In the genomic region with DNA sequence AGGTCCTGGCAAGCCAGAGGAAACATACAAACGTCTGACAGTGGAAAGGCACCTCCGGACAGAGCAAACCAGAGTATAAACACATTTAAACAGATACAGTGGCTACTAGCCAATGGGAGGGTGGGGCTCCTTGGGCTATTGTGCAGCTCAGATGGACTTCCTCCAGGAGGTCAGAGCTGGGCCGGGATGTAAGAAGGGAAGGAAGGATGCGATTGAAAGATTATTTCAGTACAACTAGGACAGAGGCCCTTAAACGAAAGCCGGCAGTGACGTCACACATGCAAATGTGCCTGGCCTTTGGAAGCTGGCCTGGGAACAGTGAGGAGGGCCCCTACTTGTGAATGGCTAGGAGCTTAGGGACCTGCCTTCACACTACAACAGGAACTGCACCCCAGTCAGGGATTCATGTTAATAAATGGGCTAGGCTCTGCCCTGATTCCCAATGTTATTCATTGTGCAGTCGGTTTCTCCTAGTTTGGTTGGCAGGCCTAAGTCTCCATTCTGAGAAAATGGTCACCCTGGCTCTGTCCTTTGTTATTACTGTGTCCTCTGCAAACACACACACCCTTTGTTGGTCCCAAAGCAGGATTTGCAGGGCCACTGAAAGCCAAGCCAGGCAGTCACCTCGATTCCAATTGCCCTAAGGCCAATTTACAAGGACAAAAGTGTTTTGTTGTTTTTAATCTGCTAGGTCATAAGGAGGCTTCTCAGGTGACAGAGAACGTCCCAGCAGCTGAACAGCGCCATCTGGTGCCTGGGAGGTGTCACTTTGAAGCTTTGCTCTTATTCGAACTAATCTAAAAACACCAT, we compare ENCODE assay signal across 8 mouse cellular contexts. TPM values are rescaled to one million over a fixed set of nuclear protein-coding genes. Genes with fewer than 3 reads are reported as not detected.
DNase-seq lines count a peak whose midpoint lies in the region; ATAC-seq and TF ChIP-seq lines count a peak whose summit lies in the region.

No protein-coding gene starts in this region.

- H3K27me3 ChIP-seq in embryonic facial prominence, embryonic 14.5 days (replicated peaks; ENCODE audit: control insufficient read depth, insufficient read depth, low read length) = no peaks in the 10 kb centered on the region
- H3K27me3 ChIP-seq in heart, embryonic 11.5 days (ENCODE audit: control insufficient read depth, insufficient read depth, low read length) = no peaks in the 10 kb centered on the region
- H3K27me3 ChIP-seq in kidney, embryonic 15.5 days = no peaks in the 10 kb centered on the region
- no peaks in the 10 kb centered on the region for H3K27me3 ChIP-seq in liver, embryonic 14.5 days (ENCODE audit: control insufficient read depth, insufficient read depth, low read length)
- no peaks in the 10 kb centered on the region for H3K27me3 ChIP-seq in neural tube, embryonic 15.5 days (replicated peaks)

- no peak overlapping the region for H3K4me2 ChIP-seq in embryonic facial prominence, embryonic 14.5 days (ENCODE audit: low read depth, low read length)
- H3K4me2 ChIP-seq in heart, embryonic 11.5 days = no peak overlapping the region; the same call in 1 of the 2 replicates
- no peak overlapping the region for H3K4me2 ChIP-seq in kidney, embryonic 15.5 days
- H3K4me2 ChIP-seq in liver, embryonic 14.5 days (ENCODE audit: low read depth) = no peak overlapping the region
- H3K4me2 ChIP-seq in neural tube, embryonic 15.5 days = no peak overlapping the region

- DNase-seq in ES-E14 (ENCODE audit: low read depth, low spot score) = peak; percentile 94
- peak; percentile 83 for DNase-seq in embryonic facial prominence, embryonic 14.5 days (ENCODE audit: low spot score)
- peak in 2 of 3 experiments; percentile 23 to 28 for DNase-seq in liver, embryonic 14.5 days (ENCODE audit: low read depth in 3 of 3, low spot score in 3 of 3)
- DNase-seq in urinary bladder, postnatal 4 days (ENCODE audit: low spot score in 2 of 2) = peak; percentile 49 to 73

- TF ChIP-seq CTCF in bone marrow macrophage, adult 2 months (IDR thresholded peaks at IDR 0.05; ENCODE audit: low read depth, low read length) = peak; percentile 35; the same call in 1 of the 2 replicates
- peak; percentile 74 for TF ChIP-seq CTCF in liver, embryonic 14.5 days (IDR thresholded peaks at IDR 0.05; ENCODE audit: low read depth)

- no peaks in the 10 kb centered on the region for H3K36me3 ChIP-seq in ES-E14 (ENCODE audit: control insufficient read depth, insufficient read depth, low read length, poor library complexity, severe bottlenecking)
- H3K36me3 ChIP-seq in embryonic facial prominence, embryonic 14.5 days (ENCODE audit: control insufficient read depth, insufficient read depth, low read length) = no peaks in the 10 kb centered on the region
- H3K36me3 ChIP-seq in heart, embryonic 11.5 days (ENCODE audit: control insufficient read depth, insufficient read depth, low read length) = no peaks in the 10 kb centered on the region
- H3K36me3 ChIP-seq in kidney, embryonic 15.5 days = no peaks in the 10 kb centered on the region
- H3K36me3 ChIP-seq in liver, embryonic 14.5 days (replicated peaks; ENCODE audit: control insufficient read depth, insufficient read depth, low read depth) = no peaks in the 10 kb centered on the region
- H3K36me3 ChIP-seq in neural tube, embryonic 15.5 days = no peaks in the 10 kb centered on the region

- WGBS in embryonic facial prominence, embryonic 14.5 days = 25% methylated on average over 12 of the region's 12 CpGs
- WGBS in heart, embryonic 11.5 days (ENCODE audit: insufficient replicate concordance) = 28% methylated on average over 12 of the region's 12 CpGs
- 35% methylated on average over 12 of the region's 12 CpGs for WGBS in kidney, embryonic 15.5 days
- WGBS in liver, embryonic 14.5 days (ENCODE audit: insufficient replicate concordance) = 24% methylated on average over 12 of the region's 12 CpGs
- 38% methylated on average over 12 of the region's 12 CpGs for WGBS in neural tube, embryonic 15.5 days

- in situ Hi-C loops in ES-E14 (cut with MboI; ENCODE audit: low sequenced_read_pairs in 2 of 2, unreplicated experiment in 2 of 2) = no loop called here

- H3K9ac ChIP-seq in ES-E14 (ENCODE audit: insufficient read depth, low read depth, low read length, poor library complexity, severe bottlenecking) = peak overlapping the region; percentile 8; the same call in 1 of the 2 replicates
- H3K9ac ChIP-seq in embryonic facial prominence, embryonic 14.5 days (ENCODE audit: low read depth, low read length) = no peak overlapping the region
- no peak overlapping the region for H3K9ac ChIP-seq in heart, embryonic 11.5 days (ENCODE audit: low read depth, low read length)
- H3K9ac ChIP-seq in kidney, embryonic 15.5 days = no peak overlapping the region
- H3K9ac ChIP-seq in liver, embryonic 14.5 days (replicated peaks) = no peak overlapping the region
- no peak overlapping the region for H3K9ac ChIP-seq in neural tube, embryonic 15.5 days (replicated peaks)

- H3K4me3 ChIP-seq in ES-E14 (ENCODE audit: insufficient read depth in 1 of 2, low read depth in 1 of 2, low read length in 2 of 2, poor library complexity in 1 of 2, severe bottlenecking in 1 of 2) = peak overlapping the region; percentile 1 to 12; a peak in 2 of 4 replicates
- no peak overlapping the region for H3K4me3 ChIP-seq in bone marrow macrophage, adult 2 months (ENCODE audit: insufficient read depth, low read length)
- no peak overlapping the region for H3K4me3 ChIP-seq in embryonic facial prominence, embryonic 14.5 days (ENCODE audit: low read depth, low read length)
- no peak overlapping the region for H3K4me3 ChIP-seq in heart, embryonic 11.5 days (ENCODE audit: low read depth, low read length)
- no peak overlapping the region for H3K4me3 ChIP-seq in kidney, embryonic 15.5 days (replicated peaks)
- H3K4me3 ChIP-seq in liver, embryonic 14.5 days (ENCODE audit: insufficient read depth in 1 of 2, low read depth in 2 of 2, low read length in 2 of 2) = no peak overlapping the region
- H3K4me3 ChIP-seq in neural tube, embryonic 15.5 days (replicated peaks) = no peak overlapping the region

- no peak for TF ChIP-seq POLR2A in bone marrow macrophage, adult 2 months (IDR thresholded peaks at IDR 0.05; ENCODE audit: borderline replicate concordance, low read depth, low read length)

- H3K27ac ChIP-seq in ES-E14 (ENCODE audit: insufficient read depth, low read depth, low read length, poor library complexity, severe bottlenecking) = peak overlapping the region; percentile 64
- H3K27ac ChIP-seq in bone marrow macrophage, adult 2 months (ENCODE audit: insufficient read depth, low read depth, low read length) = no peak overlapping the region
- H3K27ac ChIP-seq in embryonic facial prominence, embryonic 14.5 days (replicated peaks; ENCODE audit: low read depth, low read length) = peak overlapping the region; percentile 6; the same call in 1 of the 2 replicates
- peak overlapping the region; percentile 79 for H3K27ac ChIP-seq in heart, embryonic 11.5 days (ENCODE audit: low read depth, low read length)
- H3K27ac ChIP-seq in kidney, embryonic 15.5 days = peak overlapping the region; percentile 61
- H3K27ac ChIP-seq in liver, embryonic 14.5 days = no peak overlapping the region
- H3K27ac ChIP-seq in neural tube, embryonic 15.5 days (replicated peaks) = peak overlapping the region; percentile 24; the same call in 1 of the 2 replicates

- H3K4me1 ChIP-seq in ES-E14 (ENCODE audit: control insufficient read depth in 2 of 2, insufficient read depth in 2 of 2, low read length in 2 of 2, poor library complexity in 1 of 2) = peaks cover 4 to 11% of the 10 kb centered on the region in 2 experiments
- peaks cover 2% of the 10 kb centered on the region; the same call in 1 of the 2 replicates for H3K4me1 ChIP-seq in bone marrow macrophage, adult 2 months (ENCODE audit: control insufficient read depth, insufficient read depth, low read length)
- H3K4me1 ChIP-seq in embryonic facial prominence, embryonic 14.5 days (ENCODE audit: control insufficient read depth, insufficient read depth, low read length) = 0 out of 2 replicates have a peak, but pooled peaks cover 2% of the 10 kb centered on the region
- peaks cover 4% of the 10 kb centered on the region; the same call in 1 of the 2 replicates for H3K4me1 ChIP-seq in heart, embryonic 11.5 days (ENCODE audit: control insufficient read depth, insufficient read depth, low read length)
- peaks cover 8% of the 10 kb centered on the region; the same call in 1 of the 2 replicates for H3K4me1 ChIP-seq in kidney, embryonic 15.5 days
- H3K4me1 ChIP-seq in liver, embryonic 14.5 days (replicated peaks; ENCODE audit: control insufficient read depth in 2 of 2, insufficient read depth in 2 of 2, low read length in 1 of 2) = peaks cover 0 to 4% of the 10 kb centered on the region in 2 experiments; a peak in 1 of 4 replicates
- H3K4me1 ChIP-seq in neural tube, embryonic 15.5 days = no peaks in the 10 kb centered on the region

- no peak for TF ChIP-seq EP300 in liver, embryonic 14.5 days (IDR thresholded peaks at IDR 0.05; ENCODE audit: low read depth)

- no peaks in the 10 kb centered on the region for H3K9me3 ChIP-seq in ES-E14 (ENCODE audit: control insufficient read depth, insufficient read depth, low read depth, low read length)
- no peaks in the 10 kb centered on the region for H3K9me3 ChIP-seq in embryonic facial prominence, embryonic 14.5 days (ENCODE audit: control insufficient read depth, low read length)
- no peaks in the 10 kb centered on the region for H3K9me3 ChIP-seq in heart, embryonic 11.5 days (replicated peaks; ENCODE audit: control insufficient read depth, low read length)
- H3K9me3 ChIP-seq in kidney, embryonic 15.5 days (replicated peaks) = no peaks in the 10 kb centered on the region
- H3K9me3 ChIP-seq in liver, embryonic 14.5 days (ENCODE audit: control insufficient read depth, low read length) = no peaks in the 10 kb centered on the region
- H3K9me3 ChIP-seq in neural tube, embryonic 15.5 days (replicated peaks) = no peaks in the 10 kb centered on the region

- peak; percentile 65 for ATAC-seq in embryonic facial prominence, embryonic 14.5 days (ENCODE audit: low read depth)
- peak; percentile 79 for ATAC-seq in heart, embryonic 11.5 days (replicated peaks; ENCODE audit: insufficient number of reproducible peaks, low FRiP score, low TSS enrichment)
- ATAC-seq in kidney, embryonic 15.5 days (replicated peaks; ENCODE audit: low FRiP score) = peak; percentile 68
- ATAC-seq in liver, embryonic 14.5 days (ENCODE audit: insufficient read depth) = peak; percentile 43; the same call in 1 of the 2 replicates
- peak; percentile 63; the same call in 1 of the 2 replicates for ATAC-seq in neural tube, embryonic 15.5 days (ENCODE audit: low FRiP score)

RNA-seq across cellular contexts. Expression of a gene that starts 9.9 kb away (rescaled TPM):
- total RNA-seq in ES-E14 (2012; rRNA removed) = 47.0 and 60.5 TPM in 2 replicates
- polyA plus RNA-seq in bone marrow macrophage, adult 2 months (2012; ENCODE audit: insufficient read depth, insufficient read length, missing spikeins) = 1.5 and 1.7 TPM in 2 replicates
- polyA plus RNA-seq in embryonic facial prominence, embryonic 14.5 days (2014; fragmentation: Nextera tagmentation; extraction: Ambion mirVana) = 132 and 153 TPM in 2 replicates
- 168 and 188 TPM in 2 replicates for polyA plus RNA-seq in heart, embryonic 11.5 days (2014; fragmentation: Nextera tagmentation; extraction: Ambion mirVana)
- polyA plus RNA-seq in kidney, embryonic 15.5 days (2015; fragmentation: Nextera tagmentation; extraction: Ambion mirVana) = 168 and 181 TPM in 2 replicates
- polyA plus RNA-seq in liver, embryonic 14.5 days (2012; rRNA removed) = 10.1 and 13.6 TPM in 2 replicates
- polyA plus RNA-seq in liver, embryonic 14.5 days (2014; fragmentation: Nextera tagmentation; extraction: Ambion mirVana) = 23.8 and 25.5 TPM in 2 replicates
- polyA plus RNA-seq in neural tube, embryonic 15.5 days (2015; fragmentation: Nextera tagmentation; extraction: Ambion mirVana) = 78.7 and 103 TPM in 2 replicates

Comparison
In these comparisons a context has a peak if more than half of its experiments do, and no peak if none do; other contexts are left out.
1. DNase-seq: peak in every context shown above with its lines; median percentile 94 in ES-E14; 83 in embryonic facial prominence, embryonic 14.5 days; 61 in urinary bladder, postnatal 4 days; 26 in liver, embryonic 14.5 days.
2. H3K27ac ChIP-seq: peak in ES-E14 (single experiment), embryonic facial prominence, embryonic 14.5 days (single experiment), heart, embryonic 11.5 days (single experiment), kidney, embryonic 15.5 days (single experiment) and neural tube, embryonic 15.5 days (single experiment); none in bone marrow macrophage, adult 2 months (single experiment) and liver, embryonic 14.5 days (single experiment).
3. H3K4me3 ChIP-seq: peak in ES-E14 (2 of 2); none in bone marrow macrophage, adult 2 months (single experiment), embryonic facial prominence, embryonic 14.5 days (single experiment), heart, embryonic 11.5 days (single experiment), kidney, embryonic 15.5 days (single experiment), liver, embryonic 14.5 days (0 of 2) and neural tube, embryonic 15.5 days (single experiment).
4. Peak in every context shown above with its lines, with median percentiles within 50 percentile points of each other: ATAC-seq.